Mouse (Mus musculus): Measurements from ENCODE around the gene Cux2. TPM values are rescaled to one million over a fixed set of nuclear protein-coding genes. Genes with fewer than 3 reads are reported as not detected.

The Cux2 gene
- polyA plus RNA-seq, 1 experiment = 3.6 TPM

DNA sequence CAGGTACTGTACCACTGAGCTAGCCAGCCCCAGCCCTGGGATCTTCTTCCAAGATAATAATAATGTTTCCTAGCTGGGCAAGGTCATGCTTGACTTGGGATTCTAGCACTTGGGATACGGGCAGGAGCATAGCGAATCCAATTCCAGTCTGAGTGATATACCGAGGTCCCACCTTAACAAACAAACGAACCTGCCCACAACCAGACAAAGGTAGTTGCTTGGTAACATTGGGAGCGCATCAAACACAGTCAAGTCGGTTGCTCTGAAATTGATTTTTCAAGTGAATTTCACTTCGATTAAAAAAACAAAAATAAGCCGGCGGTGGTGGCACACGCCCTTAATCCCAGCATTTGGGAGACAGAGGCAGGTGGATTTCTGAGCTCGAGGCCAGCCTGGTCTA, 203.6 kb downstream of the Cux2 start:
- no peak for TF ChIP-seq CTCF (conservative IDR thresholded peaks at IDR 0.05; ENCODE audit: insufficient read depth, insufficient read length, low read depth, low read length)
- TF ChIP-seq POLR2A (IDR thresholded peaks at IDR 0.05; ENCODE audit: low read depth, low read length) = no peak
- no peak for DNase-seq
- WGBS = 85% methylated on average over 11 of the region's 11 CpGs
- Histone ChIP-seq H3K36me3 (ENCODE audit: control insufficient read depth, insufficient read depth, low read length) (no peaks in the 10 kb centered on the region), H3K27me3 (replicated peaks; ENCODE audit: control insufficient read depth, insufficient read depth, low read length) (no peaks in the 10 kb centered on the region), H3K27ac (ENCODE audit: insufficient read depth, low read depth, low read length) (no peak overlapping the region), H3K4me1 (ENCODE audit: control insufficient read depth, insufficient read depth, low read length) (peaks cover 8% of the 10 kb centered on the region; the same call in 1 of the 2 replicates), H3K4me3 (ENCODE audit: insufficient read depth, low read depth, low read length) (no peak overlapping the region)

DNA sequence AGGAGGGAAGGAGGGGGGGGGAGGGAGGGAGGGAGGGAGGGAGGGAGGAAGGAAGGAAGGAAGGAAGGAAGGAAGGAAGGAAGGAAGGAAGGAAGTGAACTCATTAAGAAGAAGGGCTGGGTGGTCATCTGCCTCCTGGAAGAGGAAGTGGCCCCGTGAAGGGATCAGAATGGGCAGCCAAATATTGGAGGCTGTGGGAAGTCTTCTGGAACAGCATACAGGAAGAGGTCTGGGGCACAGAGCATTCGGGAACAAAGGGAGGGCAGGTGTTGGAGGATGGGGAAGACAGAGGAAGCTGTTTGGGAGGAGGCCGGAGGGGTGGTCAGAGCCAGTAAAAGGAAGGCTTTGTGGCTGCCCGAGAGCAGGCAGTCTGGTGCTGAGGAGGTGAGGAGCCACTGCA, 204.5 kb downstream of the Cux2 start:
- Histone ChIP-seq H3K4me1 (ENCODE audit: control insufficient read depth, insufficient read depth, low read length) (peaks cover 8% of the 10 kb centered on the region; the same call in 1 of the 2 replicates), H3K4me3 (ENCODE audit: insufficient read depth, low read depth, low read length) (no peak overlapping the region), H3K27ac (ENCODE audit: insufficient read depth, low read depth, low read length) (no peak overlapping the region), H3K36me3 (ENCODE audit: control insufficient read depth, insufficient read depth, low read length) (no peaks in the 10 kb centered on the region), H3K27me3 (replicated peaks; ENCODE audit: control insufficient read depth, insufficient read depth, low read length) (no peaks in the 10 kb centered on the region)
- TF ChIP-seq CTCF (conservative IDR thresholded peaks at IDR 0.05; ENCODE audit: insufficient read depth, insufficient read length, low read depth, low read length) (no peak), POLR2A (IDR thresholded peaks at IDR 0.05; ENCODE audit: low read depth, low read length) (no peak)
- DNase-seq = no peak
- 33% methylated on average over 4 of the region's 4 CpGs for WGBS

DNA sequence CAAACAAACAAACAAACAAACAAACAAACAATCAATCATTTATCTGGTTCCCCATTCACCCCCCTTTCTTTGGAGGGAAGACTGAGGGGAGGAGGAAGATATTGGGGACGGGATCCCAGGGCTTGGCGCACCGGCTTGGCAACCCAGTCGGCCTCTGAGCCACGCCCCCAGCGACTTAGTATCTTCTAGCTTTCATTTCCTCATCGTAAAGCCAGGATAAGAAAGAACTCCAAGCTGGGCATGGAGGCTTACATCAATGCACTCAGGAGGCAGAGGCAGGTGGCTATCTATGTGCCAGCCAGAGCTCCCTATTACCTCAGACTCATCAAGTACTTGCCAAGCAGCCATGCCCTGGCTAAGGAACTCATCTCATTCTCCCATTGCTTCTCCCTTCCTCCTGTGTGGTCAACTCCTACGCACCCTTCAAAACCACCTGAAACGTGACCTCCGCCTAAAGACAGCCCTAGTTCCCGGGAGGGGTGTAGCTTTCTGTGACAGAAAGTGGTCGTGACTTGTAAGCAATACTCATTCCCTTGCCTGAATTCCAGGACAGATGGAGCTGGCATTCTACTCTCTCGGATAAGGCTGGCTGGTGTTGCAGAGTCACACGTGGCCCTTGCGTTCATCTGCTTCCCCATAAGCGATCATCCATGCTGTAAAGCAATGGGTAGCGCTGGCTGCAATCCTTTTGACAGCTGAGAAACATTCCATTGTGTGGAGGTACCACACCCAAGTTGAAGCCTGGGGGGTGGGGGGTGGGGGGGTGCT, 206.6 kb downstream of the Cux2 start:
- no peak for DNase-seq
- Histone ChIP-seq H3K27ac (ENCODE audit: insufficient read depth, low read depth, low read length) (no peak overlapping the region), H3K27me3 (replicated peaks; ENCODE audit: control insufficient read depth, insufficient read depth, low read length) (no peaks in the 10 kb centered on the region), H3K36me3 (ENCODE audit: control insufficient read depth, insufficient read depth, low read length) (no peaks in the 10 kb centered on the region), H3K4me3 (ENCODE audit: insufficient read depth, low read depth, low read length) (no peak overlapping the region), H3K4me1 (ENCODE audit: control insufficient read depth, insufficient read depth, low read length) (peaks cover 11% of the 10 kb centered on the region; the same call in 1 of the 2 replicates)
- TF ChIP-seq POLR2A (IDR thresholded peaks at IDR 0.05; ENCODE audit: low read depth, low read length) = no peak
- no peak for TF ChIP-seq CTCF (conservative IDR thresholded peaks at IDR 0.05; ENCODE audit: insufficient read depth, insufficient read length, low read depth, low read length)
- 21% methylated on average over 17 of the region's 17 CpGs for WGBS

DNA sequence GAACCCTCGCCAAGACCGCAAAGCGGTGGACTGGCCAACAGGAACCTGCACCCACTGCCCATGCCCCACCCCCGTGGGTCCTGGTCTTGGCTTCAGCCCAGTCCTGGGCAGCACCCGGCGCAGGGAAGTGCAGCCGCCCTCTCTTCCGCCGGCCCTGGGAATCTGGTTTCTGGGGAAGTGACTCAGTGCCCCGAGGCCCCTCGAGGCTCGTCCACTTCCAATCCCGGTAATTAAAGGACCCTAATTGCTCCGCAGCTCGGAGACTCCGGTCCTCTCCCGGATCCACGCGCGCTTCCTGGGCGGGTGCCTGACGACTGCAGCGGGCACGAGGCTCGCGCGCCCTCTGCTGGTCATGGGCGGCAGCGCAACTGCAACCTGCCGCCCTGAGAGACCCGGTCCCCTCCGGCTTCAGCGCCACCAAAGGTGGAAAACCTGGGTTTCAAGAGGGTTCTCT, 207.2 kb downstream of the Cux2 start:
- Histone ChIP-seq H3K27ac (ENCODE audit: insufficient read depth, low read depth, low read length) (no peak overlapping the region), H3K36me3 (ENCODE audit: control insufficient read depth, insufficient read depth, low read length) (no peaks in the 10 kb centered on the region)
- DNase-seq = peak; percentile 88

DNA sequence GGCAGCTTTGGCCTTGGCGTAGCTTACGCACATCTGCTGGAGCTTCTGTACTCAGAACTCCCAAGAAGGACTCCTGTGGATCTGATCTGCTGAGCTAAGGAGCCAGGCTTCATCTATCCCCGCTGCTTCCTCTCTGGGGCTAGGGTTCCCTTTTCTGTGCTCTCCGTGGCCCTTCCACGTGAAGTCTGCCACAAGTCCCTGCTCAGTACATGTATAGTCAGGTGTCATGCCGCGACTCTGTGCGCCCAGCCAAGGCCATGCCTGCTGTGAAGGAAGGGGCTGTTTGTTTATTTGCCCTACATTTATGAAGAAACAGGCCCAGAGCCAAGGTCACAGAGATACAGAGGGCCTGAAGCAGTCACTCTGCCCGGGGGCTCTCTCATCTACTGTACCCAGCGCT, 207.9 kb downstream of the Cux2 start:
- Histone ChIP-seq H3K4me1 (ENCODE audit: control insufficient read depth, insufficient read depth, low read length) (peaks cover 11% of the 10 kb centered on the region; the same call in 1 of the 2 replicates), H3K4me3 (ENCODE audit: insufficient read depth, low read depth, low read length) (no peak overlapping the region), H3K27me3 (replicated peaks; ENCODE audit: control insufficient read depth, insufficient read depth, low read length) (no peaks in the 10 kb centered on the region), H3K27ac (ENCODE audit: insufficient read depth, low read depth, low read length) (no peak overlapping the region), H3K36me3 (ENCODE audit: control insufficient read depth, insufficient read depth, low read length) (no peaks in the 10 kb centered on the region)
- TF ChIP-seq CTCF (conservative IDR thresholded peaks at IDR 0.05; ENCODE audit: insufficient read depth, insufficient read length, low read depth, low read length) (no peak), POLR2A (IDR thresholded peaks at IDR 0.05; ENCODE audit: low read depth, low read length) (no peak)
- peak; percentile 17 for DNase-seq
- 46% methylated on average over 10 of the region's 10 CpGs for WGBS

More for the DNA sequence above, 207.2 kb downstream of the Cux2 start:
- peaks cover 11% of the 10 kb centered on the region; the same call in 1 of the 2 replicates for H3K4me1 ChIP-seq (ENCODE audit: control insufficient read depth, insufficient read depth, low read length)
- no peak for TF ChIP-seq POLR2A (IDR thresholded peaks at IDR 0.05; ENCODE audit: low read depth, low read length)
- peak; percentile 86 for TF ChIP-seq CTCF (conservative IDR thresholded peaks at IDR 0.05; ENCODE audit: insufficient read depth, insufficient read length, low read depth, low read length)
- no peaks in the 10 kb centered on the region for H3K27me3 ChIP-seq (replicated peaks; ENCODE audit: control insufficient read depth, insufficient read depth, low read length)
- WGBS = under 1% methylated on average over 33 of the region's 33 CpGs
- H3K4me3 ChIP-seq (ENCODE audit: insufficient read depth, low read depth, low read length) = peak overlapping the region; percentile 48

DNA sequence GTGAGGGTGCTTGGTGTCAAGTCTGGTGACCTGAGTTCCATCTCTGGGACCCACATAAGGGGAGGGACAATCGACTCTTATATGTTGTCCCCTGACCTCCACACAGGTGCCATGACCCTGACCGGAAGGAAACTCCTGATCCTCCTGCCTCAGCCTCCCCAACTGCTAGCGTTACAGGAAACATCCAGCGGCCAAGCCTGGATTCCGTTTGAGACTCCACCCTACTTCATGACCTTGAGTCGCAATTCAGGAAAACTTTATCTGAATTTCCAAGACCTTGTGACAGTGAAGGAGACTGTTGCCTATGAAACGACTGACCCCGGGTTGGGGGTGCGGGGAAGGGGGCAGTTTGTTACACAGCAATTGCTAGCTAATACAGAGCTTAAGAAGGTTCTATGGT, 208.4 kb downstream of the Cux2 start:
- no peak overlapping the region for H3K4me3 ChIP-seq (ENCODE audit: insufficient read depth, low read depth, low read length)
- no peak for DNase-seq
- H3K27me3 ChIP-seq (replicated peaks; ENCODE audit: control insufficient read depth, insufficient read depth, low read length) = no peaks in the 10 kb centered on the region
- 89% methylated on average over 9 of the region's 9 CpGs for WGBS
- H3K4me1 ChIP-seq (ENCODE audit: control insufficient read depth, insufficient read depth, low read length) = peaks cover 11% of the 10 kb centered on the region; the same call in 1 of the 2 replicates
- H3K27ac ChIP-seq (ENCODE audit: insufficient read depth, low read depth, low read length) = no peak overlapping the region
- TF ChIP-seq POLR2A (IDR thresholded peaks at IDR 0.05; ENCODE audit: low read depth, low read length) (no peak), CTCF (conservative IDR thresholded peaks at IDR 0.05; ENCODE audit: insufficient read depth, insufficient read length, low read depth, low read length) (no peak)
- H3K36me3 ChIP-seq (ENCODE audit: control insufficient read depth, insufficient read depth, low read length) = no peaks in the 10 kb centered on the region

DNA sequence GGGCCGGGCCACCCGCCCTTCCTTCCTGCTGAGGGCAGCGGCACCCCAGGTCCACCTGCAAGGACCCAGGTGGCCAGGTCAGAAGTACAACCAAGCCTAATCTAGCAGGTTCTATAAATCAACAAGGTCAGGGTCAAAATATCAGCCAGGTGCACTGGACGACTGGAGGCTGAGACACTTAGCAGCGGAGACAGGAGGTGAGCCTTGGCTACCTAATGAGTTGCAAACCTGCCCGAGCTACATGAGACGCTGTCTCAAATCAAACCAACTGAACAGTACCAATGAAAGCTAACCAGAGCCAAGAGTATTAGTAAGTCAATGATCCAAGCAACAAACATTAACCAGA, 210.8 kb downstream of the Cux2 start:
- TF ChIP-seq CTCF (conservative IDR thresholded peaks at IDR 0.05; ENCODE audit: insufficient read depth, insufficient read length, low read depth, low read length) = no peak
- TF ChIP-seq POLR2A (IDR thresholded peaks at IDR 0.05; ENCODE audit: low read depth, low read length) = no peak
- no peaks in the 10 kb centered on the region for H3K27me3 ChIP-seq (replicated peaks; ENCODE audit: control insufficient read depth, insufficient read depth, low read length)
- DNase-seq = no peak
- WGBS = 12% methylated on average over 7 of the region's 7 CpGs
- H3K4me3 ChIP-seq (ENCODE audit: insufficient read depth, low read depth, low read length) = peak overlapping the region; percentile 52; the same call in 1 of the 2 replicates
- no peaks in the 10 kb centered on the region for H3K36me3 ChIP-seq (ENCODE audit: control insufficient read depth, insufficient read depth, low read length)
- H3K4me1 ChIP-seq (ENCODE audit: control insufficient read depth, insufficient read depth, low read length) = peaks cover 11% of the 10 kb centered on the region; the same call in 1 of the 2 replicates
- H3K27ac ChIP-seq (ENCODE audit: insufficient read depth, low read depth, low read length) = peak overlapping the region; percentile 57
